Mouse (Mus musculus) heart, embryonic 11.5 days (tissue): ENCODE measurements at regions not wholly inside any gene's neighbourhood (a gene's known extent, or its start where the extent isn't known, plus 50 kb on each side); places are given as distances from the start of the nearest gene placed in this dataset.

Source experiments
- ATAC-seq: fragments of 200-750 bp; cut with Nextera tagmentation; replicated peaks from 2 replicates; pipeline ENCODE4 v1.8.0; 2017; ENCODE audit warnings: moderate library complexity; ENCODE audit not compliant: insufficient number of reproducible peaks, low FRiP score, low TSS enrichment
- H3K27ac ChIP-seq: fragments of 300-500 bp; sonication (generic); 2 replicates; pipeline ENCODE4 v1.5.1; 2014; ENCODE audit warnings: mild to moderate bottlenecking, low read depth, low read length
- H3K27me3 ChIP-seq: fragments of 300-500 bp; sonication (generic); 2 replicates; pipeline ENCODE4 v1.6.1; 2014; ENCODE audit warnings: mild to moderate bottlenecking, low read length, mixed read lengths; ENCODE audit not compliant: control insufficient read depth, insufficient read depth
- H3K36me3 ChIP-seq: fragments of 300-500 bp; sonication (generic); 2 replicates; pipeline ENCODE4 v1.6.1; 2014; ENCODE audit warnings: mild to moderate bottlenecking, low read length, moderate library complexity, mixed read lengths; ENCODE audit not compliant: control insufficient read depth, insufficient read depth
- H3K4me1 ChIP-seq: fragments of 300-500 bp; sonication (generic); 2 replicates; pipeline ENCODE4 v1.6.1; 2014; ENCODE audit warnings: low read length; ENCODE audit not compliant: control insufficient read depth, insufficient read depth
- H3K4me2 ChIP-seq: fragments of 300-500 bp; sonication (generic); 2 replicates; pipeline ENCODE4 v1.6.1; 2014; ENCODE audit warnings: mild to moderate bottlenecking, moderate library complexity
- H3K4me3 ChIP-seq: fragments of 300-500 bp; sonication (generic); 2 replicates; pipeline ENCODE4 v1.5.1; 2014; ENCODE audit warnings: low read depth, low read length
- H3K9ac ChIP-seq: fragments of 300-500 bp; sonication (generic); 2 replicates; pipeline ENCODE4 v1.6.1; 2014; ENCODE audit warnings: mild to moderate bottlenecking, low read depth, low read length, moderate library complexity
- H3K9me3 ChIP-seq: fragments of 300-500 bp; sonication (generic); replicated peaks from 2 replicates; pipeline ENCODE4 v1.6.1; 2016; ENCODE audit warnings: low read length; ENCODE audit not compliant: control insufficient read depth
- WGBS: fragments of 180-500 bp; shearing (Covaris S2); extraction: QIAGEN DNeasy Blood & Tissue Kit; methylation state at CpG from one replicate; pipeline ENCODE4 v1.1.7; 2014; ENCODE audit not compliant: insufficient replicate concordance; 5-methylcytosine and 5-hydroxymethylcytosine counted together

DNA sequence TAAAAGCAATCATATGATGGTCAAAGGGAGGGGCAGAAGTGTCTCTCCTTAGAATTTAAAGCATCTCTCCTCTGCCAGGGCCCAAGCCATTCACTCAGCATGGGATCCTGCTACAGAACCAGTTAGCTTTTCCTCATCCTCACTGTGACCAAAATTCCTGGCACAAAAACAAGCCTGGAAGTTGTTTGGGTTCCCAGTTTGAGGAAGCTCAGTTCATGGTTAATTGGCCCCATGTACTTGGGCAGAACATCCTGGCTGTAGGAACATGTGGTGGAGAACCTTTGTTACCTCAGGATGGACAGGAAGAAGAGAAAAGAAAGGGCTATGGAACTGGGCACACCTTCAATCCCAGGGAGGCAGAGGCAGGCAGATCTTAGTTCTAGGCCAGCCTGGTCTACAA, 52.4 kb upstream of the Mfge8 start:
- Histone ChIP-seq H3K9ac (no peak overlapping the region), H3K27me3 (no peaks in the 10 kb centered on the region), H3K9me3 (no peaks in the 10 kb centered on the region), H3K27ac (no peak overlapping the region), H3K4me2 (no peak overlapping the region), H3K4me1 (0 out of 2 replicates have a peak, but pooled peaks cover 5% of the 10 kb centered on the region), H3K36me3 (no peaks in the 10 kb centered on the region), H3K4me3 (no peak overlapping the region)
- no peak for ATAC-seq

DNA sequence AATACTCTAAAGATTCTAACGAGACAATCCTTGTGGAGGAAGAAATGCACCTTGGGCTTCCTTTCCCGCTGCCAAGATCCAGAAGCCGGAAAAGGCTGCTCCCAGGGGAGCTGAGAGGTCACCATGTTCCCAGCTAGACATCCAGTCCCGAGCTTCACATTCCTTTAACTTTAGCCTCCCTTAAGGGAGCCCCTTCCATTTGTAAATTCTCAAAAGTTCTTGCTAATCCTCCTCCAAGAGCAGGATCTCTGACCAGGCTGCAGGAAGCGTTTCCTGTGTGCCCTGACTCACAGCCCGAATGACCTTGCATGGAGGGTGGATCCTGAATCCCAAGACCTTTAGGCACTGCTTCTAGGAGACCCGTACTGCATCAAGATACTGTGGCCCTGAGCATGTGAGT, 53.5 kb upstream of the Mfge8 start:
- no peaks in the 10 kb centered on the region for H3K36me3 ChIP-seq
- H3K4me1 ChIP-seq: 0 out of 2 replicates have a peak, but pooled peaks cover 5% of the 10 kb centered on the region
- no peaks in the 10 kb centered on the region for H3K9me3 ChIP-seq
- 45% methylated on average over 7 of the region's 7 CpGs for WGBS
- no peaks in the 10 kb centered on the region for H3K27me3 ChIP-seq
- no peak for ATAC-seq
- H3K27ac ChIP-seq: peak overlapping the region; percentile 38; the same call in 1 of the 2 replicates
- no peak overlapping the region for H3K4me2 ChIP-seq
- H3K4me3 ChIP-seq: no peak overlapping the region
- H3K9ac ChIP-seq: no peak overlapping the region

DNA sequence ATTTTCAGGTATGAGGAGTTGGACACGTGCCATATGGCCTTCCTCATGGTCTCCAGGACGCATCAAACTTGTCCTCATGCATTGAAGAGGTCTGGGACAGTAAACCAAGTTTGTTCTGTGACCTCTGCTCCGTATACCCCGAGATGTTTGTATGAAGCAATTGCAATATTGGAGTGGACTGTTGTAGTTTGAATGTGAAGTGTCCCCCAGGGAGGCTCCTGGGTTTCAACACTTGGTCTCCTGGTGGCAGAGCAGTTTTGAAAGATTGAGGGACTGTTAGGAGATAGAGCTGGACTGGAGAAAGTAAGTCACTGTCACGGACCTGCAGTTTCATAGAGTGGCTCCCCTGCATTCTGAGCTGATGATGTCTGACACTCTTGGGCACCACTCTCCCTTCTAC, 54.6 kb upstream of the Mfge8 start:
- H3K36me3 ChIP-seq: no peaks in the 10 kb centered on the region
- H3K9ac ChIP-seq: no peak overlapping the region
- no peak overlapping the region for H3K4me3 ChIP-seq
- 0 out of 2 replicates have a peak, but pooled peaks cover 5% of the 10 kb centered on the region for H3K4me1 ChIP-seq
- H3K27me3 ChIP-seq: no peaks in the 10 kb centered on the region
- 80% methylated on average over 5 of the region's 5 CpGs for WGBS
- H3K9me3 ChIP-seq: no peaks in the 10 kb centered on the region
- no peak for ATAC-seq
- H3K4me2 ChIP-seq: no peak overlapping the region
- no peak overlapping the region for H3K27ac ChIP-seq

DNA sequence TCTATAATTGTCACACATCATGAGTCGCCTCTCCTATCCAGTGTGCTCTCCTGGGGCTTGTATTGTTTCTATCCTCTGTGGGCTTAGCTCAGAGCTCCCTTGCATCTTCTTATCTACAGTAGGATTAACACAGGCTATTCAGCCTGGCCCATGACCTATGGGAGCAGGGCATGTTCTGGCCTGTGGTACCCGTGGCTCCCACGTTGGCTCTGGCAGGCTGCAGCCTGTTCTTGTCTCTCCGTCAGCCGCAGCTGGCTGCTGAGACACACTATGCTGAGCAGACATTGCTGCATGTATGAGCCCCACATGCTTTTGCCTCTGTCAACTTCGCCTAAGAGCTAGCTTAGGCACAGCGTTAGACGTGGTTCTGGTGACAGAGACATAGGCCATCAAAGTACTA, 58.3 kb upstream of the Mfge8 start:
- 35% methylated on average over 8 of the region's 8 CpGs for WGBS
- no peaks in the 10 kb centered on the region for H3K9me3 ChIP-seq
- H3K27me3 ChIP-seq: no peaks in the 10 kb centered on the region
- peaks cover 11% of the 10 kb centered on the region for H3K4me1 ChIP-seq
- no peak overlapping the region for H3K4me2 ChIP-seq
- H3K36me3 ChIP-seq: no peaks in the 10 kb centered on the region
- no peak overlapping the region for H3K27ac ChIP-seq
- ATAC-seq: no peak
- H3K4me3 ChIP-seq: no peak overlapping the region
- H3K9ac ChIP-seq: no peak overlapping the region

DNA sequence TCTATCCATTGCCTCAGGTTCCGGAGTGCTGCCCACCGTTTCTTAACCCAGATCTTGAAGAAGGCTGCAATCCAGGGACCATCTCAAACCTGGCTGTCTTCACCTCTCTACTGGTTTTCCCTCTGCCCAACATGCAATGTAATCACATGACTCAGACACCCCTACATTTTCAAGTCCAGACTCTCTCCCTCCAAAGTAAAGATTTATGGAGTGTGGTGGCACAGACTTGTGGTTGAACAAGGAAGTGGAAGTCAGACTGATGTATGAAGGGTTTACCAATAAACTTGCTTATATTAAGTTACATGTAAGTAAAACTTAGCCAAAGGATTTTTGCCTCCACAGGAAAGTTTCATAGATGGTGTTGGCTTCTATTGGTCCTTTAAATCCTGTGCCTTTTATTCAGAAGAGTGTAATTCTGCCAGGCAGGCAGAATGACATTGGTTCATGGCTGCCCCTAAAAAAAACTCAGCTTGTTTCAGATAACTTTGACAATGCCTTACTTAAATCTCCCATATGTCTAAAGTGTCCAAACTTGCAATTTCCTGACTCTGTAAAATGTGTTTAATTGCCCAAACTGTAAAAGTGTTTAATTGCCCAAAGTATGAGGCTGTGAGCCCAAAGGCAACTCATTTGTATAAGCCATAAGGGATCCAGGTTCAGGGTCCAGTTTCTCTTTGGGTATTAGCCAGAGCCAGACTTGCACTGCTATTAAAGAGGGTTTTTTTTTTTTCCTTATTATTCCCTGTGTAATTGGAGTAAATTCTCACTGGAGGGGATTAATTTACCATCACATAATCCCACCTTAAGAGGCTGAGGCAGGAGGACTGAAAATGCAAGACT, 61.7 kb upstream of the Mfge8 start:
- H3K4me2 ChIP-seq: peak overlapping the region; percentile 50
- H3K27me3 ChIP-seq: no peaks in the 10 kb centered on the region
- ATAC-seq: no peak
- no peak overlapping the region for H3K27ac ChIP-seq
- WGBS: 87% methylated on average over 2 of the region's 2 CpGs
- H3K36me3 ChIP-seq: no peaks in the 10 kb centered on the region
- peaks cover 6% of the 10 kb centered on the region for H3K4me1 ChIP-seq
- no peak overlapping the region for H3K9ac ChIP-seq
- H3K9me3 ChIP-seq: no peaks in the 10 kb centered on the region
- no peak overlapping the region for H3K4me3 ChIP-seq

DNA sequence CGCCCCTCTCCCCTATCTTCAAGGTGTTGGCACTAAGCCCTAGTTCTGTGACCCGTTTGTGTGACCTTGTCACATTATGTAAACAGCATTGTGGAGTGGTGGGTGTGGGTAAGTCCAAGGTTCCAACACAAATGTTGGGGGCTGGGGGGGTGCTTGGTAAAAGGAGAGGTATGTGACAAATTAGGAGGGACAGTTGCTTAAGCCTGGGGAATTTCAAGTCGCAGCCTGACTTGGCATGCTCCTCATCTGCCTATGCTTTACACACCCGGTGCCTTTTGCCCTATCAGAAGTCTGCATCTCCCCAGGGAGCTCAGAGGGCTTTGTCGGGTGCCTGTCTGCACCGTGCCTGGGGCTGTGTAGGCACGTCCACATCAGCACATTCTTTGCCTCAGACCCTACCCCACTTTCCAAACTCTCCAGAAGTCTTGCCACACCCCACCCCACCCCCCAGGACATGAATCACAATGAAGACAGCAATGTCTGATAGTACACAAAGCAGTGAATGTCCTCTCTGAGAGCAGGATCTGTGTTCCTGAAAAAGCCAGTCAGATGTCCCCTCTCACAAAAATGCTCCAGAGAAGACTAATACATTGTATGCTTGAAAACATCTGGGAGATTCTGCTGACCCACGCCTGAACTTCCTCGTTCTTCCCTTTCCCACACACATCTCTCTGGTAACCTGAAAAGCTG, 61.6 kb upstream of the Abhd2 start:
- H3K27ac ChIP-seq: no peak overlapping the region; the same call in 1 of the 2 replicates
- H3K9ac ChIP-seq: no peak overlapping the region
- H3K4me1 ChIP-seq: peaks cover 6% of the 10 kb centered on the region
- WGBS: 7% methylated on average over 9 of the region's 9 CpGs
- no peaks in the 10 kb centered on the region for H3K9me3 ChIP-seq
- ATAC-seq: 0 out of 2 replicates have a peak, but pooled peaks have one; percentile 26
- H3K4me3 ChIP-seq: no peak overlapping the region
- no peaks in the 10 kb centered on the region for H3K27me3 ChIP-seq
- H3K4me2 ChIP-seq: peak overlapping the region; percentile 50
- H3K36me3 ChIP-seq: no peaks in the 10 kb centered on the region

DNA sequence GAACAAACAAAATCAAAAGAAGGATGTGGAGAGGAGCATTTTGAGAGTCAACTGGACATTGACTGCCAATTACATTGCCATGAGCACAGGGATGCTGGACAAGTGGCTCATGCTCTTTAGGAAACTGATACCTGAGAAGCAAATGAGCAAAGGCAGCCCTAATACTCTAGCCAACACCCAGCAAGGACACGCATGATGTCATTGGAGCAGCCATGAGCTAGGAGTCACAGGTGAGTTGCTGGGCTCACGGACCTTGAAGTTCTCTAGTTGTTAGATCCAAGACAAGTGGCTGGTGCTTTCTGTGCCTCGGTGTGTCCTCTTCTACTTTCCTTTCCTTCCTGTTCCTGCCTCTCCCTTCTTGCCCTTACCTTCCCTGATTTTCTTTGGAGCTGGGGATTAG, 60.8 kb upstream of the Abhd2 start:
- Histone ChIP-seq H3K9ac (no peak overlapping the region), H3K36me3 (no peaks in the 10 kb centered on the region), H3K4me2 (no peak overlapping the region), H3K4me3 (no peak overlapping the region), H3K4me1 (peaks cover 6% of the 10 kb centered on the region), H3K27me3 (no peaks in the 10 kb centered on the region), H3K9me3 (no peaks in the 10 kb centered on the region), H3K27ac (no peak overlapping the region)
- no peak for ATAC-seq
- WGBS: 76% methylated on average over 3 of the region's 3 CpGs

DNA sequence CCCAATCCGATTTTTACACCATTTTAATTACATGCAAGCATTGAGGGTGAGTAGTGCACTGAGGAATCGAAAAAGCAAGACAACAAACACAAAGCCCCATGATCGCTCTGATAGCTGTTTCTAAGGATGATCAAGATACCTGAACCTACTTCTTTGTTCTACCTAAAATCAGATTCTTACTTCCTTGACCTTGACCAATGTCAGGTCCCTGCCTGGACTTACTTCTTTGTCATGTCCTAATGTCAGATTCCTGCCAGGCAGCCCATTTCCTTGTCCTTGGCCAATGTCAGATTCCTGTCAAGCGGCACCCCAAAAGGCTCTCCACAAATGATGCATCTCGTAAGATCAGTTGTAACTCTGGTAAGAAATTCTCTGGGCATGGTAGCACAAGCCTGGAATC, 58.0 kb upstream of the Abhd2 start:
- Histone ChIP-seq H3K36me3 (no peaks in the 10 kb centered on the region), H3K27ac (no peak overlapping the region), H3K4me1 (peaks cover 6% of the 10 kb centered on the region), H3K9ac (no peak overlapping the region), H3K27me3 (no peaks in the 10 kb centered on the region), H3K9me3 (no peaks in the 10 kb centered on the region), H3K4me2 (no peak overlapping the region), H3K4me3 (no peak overlapping the region)
- WGBS: 84% methylated on average over 5 of the region's 5 CpGs
- ATAC-seq: no peak
